Mouse (Mus musculus) WW6 (cell line): ENCODE data around the gene Tiam1.

Source experiments
- DNase-seq: peaks from one replicate; pipeline ENCODE4 v3.0.0-alpha.2; 2013; ENCODE audit warnings: low read depth, low spot score

Tiam1 gene

DNA sequence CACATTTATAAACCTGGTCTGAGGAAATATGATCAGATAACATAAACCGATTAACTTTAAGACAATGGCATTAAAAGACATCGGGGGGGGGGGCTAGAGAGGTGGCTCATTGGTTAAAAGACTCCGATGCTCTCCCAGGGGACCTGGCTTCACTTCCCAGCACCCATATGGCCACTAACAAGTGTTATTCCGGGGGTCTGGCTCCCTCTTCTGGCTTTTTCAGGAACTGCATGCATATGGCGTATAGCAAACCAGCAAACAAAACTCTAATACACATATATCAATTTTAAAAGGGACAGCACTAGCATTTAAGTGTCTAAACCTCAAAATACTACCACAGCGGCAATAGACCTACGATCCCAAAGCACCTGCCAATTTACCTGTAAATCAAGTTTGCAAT lies 347.0 kb downstream of the Tiam1 start:
- no peak for DNase-seq

GRCm38 (mm10) chr16:89789792-89790434 lies 353.7 kb downstream of the Tiam1 start:
- no peak for DNase-seq

DNA sequence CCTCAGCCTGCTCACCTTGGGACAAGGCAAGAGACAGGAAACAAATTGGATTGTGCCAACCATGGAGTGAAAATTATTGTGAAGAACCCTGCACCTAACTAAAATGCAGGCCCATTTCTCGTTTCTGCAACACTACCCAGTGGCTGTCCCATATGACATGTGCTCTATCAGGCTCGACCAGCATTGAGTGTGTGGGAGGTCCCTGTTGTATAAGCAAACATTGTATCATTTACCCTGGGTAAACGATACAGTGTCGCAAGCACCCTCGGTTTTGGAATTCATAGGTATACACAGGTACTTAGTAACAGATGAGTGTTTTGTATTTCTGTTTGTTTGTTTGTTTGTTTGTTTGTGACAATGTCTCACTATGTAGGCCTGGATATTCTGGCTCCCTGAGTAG lies 357.8 kb downstream of the Tiam1 start:
- no peak for DNase-seq

GRCm38 (mm10) chr16:89779705-89780104 lies 363.9 kb downstream of the Tiam1 start:
- DNase-seq: no peak

GRCm38 (mm10) chr16:89777450-89777849 lies 366.1 kb downstream of the Tiam1 start:
- DNase-seq: no peak

- DNase-seq: no peak
Observed at GRCm38 (mm10) chr16:89774553-89774913, 369.0 kb downstream of the Tiam1 start.

GRCm38 (mm10) chr16:89773657-89774552 lies 369.7 kb downstream of the Tiam1 start:
- peak; percentile 58 for DNase-seq

DNA sequence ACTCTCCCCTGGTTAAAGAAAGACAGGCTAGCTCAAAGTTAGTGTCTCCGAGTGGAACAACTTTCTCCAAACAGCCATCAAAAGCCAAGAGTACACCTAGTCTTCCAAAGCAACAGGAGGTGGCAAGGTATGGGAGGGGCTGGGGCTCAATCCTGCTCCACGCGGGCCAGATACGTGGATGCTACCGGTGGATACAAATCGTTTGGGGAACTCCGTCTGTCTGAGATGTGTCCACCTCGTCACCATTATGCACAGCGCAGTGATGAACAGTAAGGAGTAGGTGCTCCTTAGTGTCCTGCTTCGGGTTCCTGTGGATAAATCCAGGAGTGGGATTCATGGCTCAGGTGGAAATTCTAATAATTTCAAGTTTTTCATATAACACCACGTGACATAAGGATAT lies 377.6 kb downstream of the Tiam1 start:
- no peak for DNase-seq

DNA sequence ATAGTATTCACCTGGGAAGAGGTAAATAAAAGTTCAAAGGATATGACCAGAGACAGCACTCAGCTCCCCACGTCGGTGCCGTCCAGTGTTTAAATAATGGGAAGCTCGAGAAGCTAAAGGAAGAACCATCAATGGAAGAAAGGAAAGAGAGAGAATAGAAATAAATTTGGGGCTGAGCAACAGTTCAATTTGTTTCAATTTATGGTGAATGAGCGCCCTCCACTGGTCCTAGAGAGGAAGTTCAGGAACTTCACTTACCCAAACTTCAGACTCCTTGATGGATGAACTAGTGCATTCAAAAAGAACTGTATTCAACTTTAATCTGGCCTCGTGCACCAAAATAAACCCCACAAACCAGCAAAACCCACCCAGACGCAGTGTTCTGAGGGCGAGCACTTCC lies 378.1 kb downstream of the Tiam1 start:
- DNase-seq: no peak

GRCm38 (mm10) chr16:89763812-89764211 lies 379.8 kb downstream of the Tiam1 start:
- DNase-seq: no peak

DNA sequence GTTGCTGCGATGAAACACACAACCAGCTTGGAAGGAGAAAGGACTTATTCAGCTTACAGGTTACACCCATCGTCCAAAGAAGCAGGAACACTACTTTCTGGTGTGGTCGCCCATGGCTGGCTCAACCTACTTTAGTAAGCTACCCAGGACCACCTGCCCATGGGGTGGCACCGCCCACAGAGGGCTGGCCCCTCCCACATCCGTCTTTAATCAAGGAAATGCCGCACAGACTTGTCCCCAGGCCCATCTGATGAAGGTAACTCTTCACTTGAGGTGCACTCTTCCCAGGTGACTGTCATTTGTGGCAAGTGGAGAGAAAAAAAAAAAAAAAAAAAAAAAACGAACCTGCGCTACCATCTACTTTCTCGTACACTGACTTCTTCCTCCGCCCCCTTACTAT lies 381.0 kb downstream of the Tiam1 start:
- no peak for DNase-seq

GRCm38 (mm10) chr16:89762096-89762495 lies 381.5 kb downstream of the Tiam1 start:
- DNase-seq: no peak

DNA sequence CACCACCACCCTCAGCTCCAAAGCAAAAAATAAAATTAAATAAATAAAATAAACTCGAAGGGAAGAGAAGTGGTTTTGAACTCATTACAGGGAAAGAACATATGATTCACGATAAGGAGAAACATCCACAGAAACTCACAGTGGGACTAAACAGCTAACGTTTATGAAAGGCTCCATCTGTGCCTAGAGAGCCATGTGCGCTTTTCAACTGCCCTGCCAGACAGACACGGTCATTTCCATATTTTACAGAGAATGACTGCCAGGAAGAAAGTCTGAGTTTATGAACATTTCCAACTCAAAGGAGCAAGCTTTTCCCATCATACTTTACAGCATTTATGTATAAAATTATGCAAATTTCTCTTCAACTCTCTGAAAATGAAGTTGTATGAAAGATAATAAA lies 386.2 kb downstream of the Tiam1 start:
- DNase-seq: no peak

GRCm38 (mm10) chr16:89754709-89755108 lies 388.9 kb downstream of the Tiam1 start:
- DNase-seq: no peak

GRCm38 (mm10) chr16:89747864-89748263 lies 395.7 kb downstream of the Tiam1 start:
- no peak for DNase-seq

DNA sequence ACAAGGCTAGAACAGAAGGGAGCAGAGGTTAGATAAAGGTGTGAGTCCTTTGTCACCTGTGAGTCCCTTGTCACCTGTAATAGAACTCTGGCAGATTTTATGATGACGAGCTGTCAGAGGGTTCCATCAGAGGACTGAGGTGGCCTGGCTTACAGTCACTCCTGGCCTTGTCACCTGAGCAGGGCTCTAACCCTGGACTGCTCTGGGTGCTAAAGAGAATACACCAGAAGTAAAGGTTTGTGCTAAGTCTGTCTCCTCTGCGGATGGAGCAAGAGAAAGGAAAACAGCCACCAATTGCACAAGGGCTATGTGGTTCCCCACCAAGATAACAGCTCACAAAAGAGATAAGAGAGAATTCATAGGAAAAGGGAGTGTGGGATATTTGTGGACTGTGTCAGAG lies 404.0 kb downstream of the Tiam1 start:
- DNase-seq: no peak

- DNase-seq: no peak
Observed at GRCm38 (mm10) chr16:89738963-89739362, 404.6 kb downstream of the Tiam1 start.
